Mouse (Mus musculus): ENCODE data around the gene Btbd1.
A peak's percentile ranks its signal among the peaks of the same experiment; 100 is the strongest.
"Not testable (repeated sequence)": the region's sequence is repeated elsewhere in the genome, so short reads cannot be mapped to it uniquely, and the experiment has no call there.

Btbd1 gene

DNA sequence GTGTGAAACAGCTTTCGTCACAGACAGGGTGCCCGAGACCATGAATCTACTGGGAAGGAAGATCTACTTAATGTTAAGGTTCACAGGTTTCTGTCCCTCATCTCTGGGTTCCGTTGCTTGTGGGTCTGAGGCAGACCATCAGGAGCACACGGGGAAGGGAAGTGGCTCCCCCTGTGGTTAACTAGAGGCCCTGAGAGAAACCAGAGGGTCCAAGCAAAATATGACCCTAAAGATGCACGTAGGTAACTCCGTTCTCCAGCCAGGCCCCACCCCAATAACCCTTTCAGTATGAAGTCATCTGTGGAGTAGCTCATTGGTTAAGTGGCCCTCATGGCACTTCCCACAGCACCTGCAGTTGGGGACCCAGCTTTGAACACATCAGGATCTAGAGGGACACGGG is 20.4 kb upstream of the Btbd1 start:
- no peak for DNase-seq (ENCODE audit: extremely low spot score, low spot score)

GRCm38 (mm10) chr7:81849214-81849613 is 20.0 kb upstream of the Btbd1 start:
- DNase-seq (ENCODE audit: extremely low spot score, low spot score), result no peak

- DNase-seq (ENCODE audit: extremely low spot score, low spot score), result no peak
Measured at GRCm38 (mm10) chr7:81847777-81848176, 18.5 kb upstream of the Btbd1 start.

DNA sequence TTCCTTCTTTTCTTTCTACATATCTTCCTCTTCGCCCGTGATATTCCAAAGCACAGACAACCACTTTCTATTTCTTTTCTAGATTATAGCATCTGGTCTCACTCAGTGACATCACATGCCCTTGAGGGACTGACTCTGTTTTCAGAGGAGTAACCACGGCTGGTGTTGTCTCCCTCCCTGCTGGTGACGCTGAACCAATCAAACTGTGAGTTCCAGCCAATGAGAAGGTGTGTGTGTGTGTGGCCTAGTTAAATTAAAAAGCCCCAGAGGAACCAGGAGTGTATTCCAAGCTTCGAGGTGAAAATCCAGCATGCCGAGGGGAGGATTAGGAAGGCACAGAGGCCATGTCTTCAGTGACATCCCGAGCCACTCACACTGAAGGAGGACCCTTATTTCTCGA is 17.8 kb upstream of the Btbd1 start:
- DNase-seq (ENCODE audit: extremely low spot score, low spot score), result no peak

DNA sequence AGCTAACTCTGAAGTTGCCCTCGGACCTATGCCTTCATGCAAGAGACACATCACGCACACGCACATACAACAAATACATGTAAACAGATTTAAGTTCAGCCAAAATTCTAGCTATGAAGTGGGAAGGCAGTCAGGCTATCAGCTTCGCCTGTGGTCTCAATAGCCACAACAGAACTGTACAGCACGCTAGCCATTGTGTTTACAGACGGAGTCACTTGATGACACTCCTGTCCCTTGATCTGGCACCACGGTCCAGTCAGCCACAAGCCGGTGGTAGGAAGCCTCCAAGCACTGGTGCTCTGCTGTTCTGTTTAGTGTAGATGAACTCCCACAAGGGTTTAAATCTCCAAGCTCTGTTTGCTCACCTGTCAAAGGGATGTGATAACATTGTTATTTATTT is 16.8 kb upstream of the Btbd1 start:
- no peak for DNase-seq (ENCODE audit: extremely low spot score, low spot score)

DNA sequence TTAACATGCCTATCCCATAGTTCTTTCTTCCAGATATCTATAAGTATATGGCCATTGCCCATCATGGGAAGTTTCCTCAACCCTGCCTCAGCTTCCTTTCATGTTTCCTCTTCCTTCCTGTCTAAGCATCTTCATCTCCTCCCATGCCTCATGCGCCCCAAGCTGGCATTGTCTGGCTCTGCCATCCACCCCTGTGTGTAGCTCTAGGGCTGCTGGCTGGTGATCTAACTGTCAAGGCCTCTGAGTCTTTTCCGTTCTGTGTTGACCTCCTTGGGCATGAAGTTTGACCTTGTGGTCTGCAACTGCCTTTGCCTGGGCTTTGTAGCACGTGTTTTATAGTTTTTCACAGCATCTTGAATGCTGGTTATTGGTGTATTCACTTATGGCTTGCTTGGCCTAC is 16.1 kb upstream of the Btbd1 start:
- no peak for DNase-seq (ENCODE audit: extremely low spot score, low spot score)

GRCm38 (mm10) chr7:81844801-81845200 is 15.6 kb upstream of the Btbd1 start:
- DNase-seq (ENCODE audit: extremely low spot score, low spot score), result no peak

DNA sequence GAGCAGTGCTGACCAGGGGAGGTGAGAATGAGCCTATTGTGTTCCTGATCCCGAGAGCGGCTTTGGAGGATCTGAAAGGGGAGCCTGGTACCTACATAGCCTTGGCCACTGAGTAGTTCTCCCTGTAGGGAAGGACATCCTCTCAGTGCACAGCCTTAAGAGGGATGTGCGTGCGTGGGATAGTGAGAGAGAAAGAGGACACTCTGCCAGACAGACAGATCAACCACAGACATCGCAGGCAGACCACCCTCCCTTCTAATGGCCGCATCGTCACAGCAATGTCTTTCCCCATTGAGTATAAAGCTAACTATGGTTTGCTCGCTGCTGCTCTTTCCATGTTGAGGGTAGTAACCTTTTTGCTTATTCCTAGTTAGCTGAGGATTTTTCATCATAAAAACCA is 14.7 kb upstream of the Btbd1 start:
- no peak for DNase-seq (ENCODE audit: extremely low spot score, low spot score)

DNA sequence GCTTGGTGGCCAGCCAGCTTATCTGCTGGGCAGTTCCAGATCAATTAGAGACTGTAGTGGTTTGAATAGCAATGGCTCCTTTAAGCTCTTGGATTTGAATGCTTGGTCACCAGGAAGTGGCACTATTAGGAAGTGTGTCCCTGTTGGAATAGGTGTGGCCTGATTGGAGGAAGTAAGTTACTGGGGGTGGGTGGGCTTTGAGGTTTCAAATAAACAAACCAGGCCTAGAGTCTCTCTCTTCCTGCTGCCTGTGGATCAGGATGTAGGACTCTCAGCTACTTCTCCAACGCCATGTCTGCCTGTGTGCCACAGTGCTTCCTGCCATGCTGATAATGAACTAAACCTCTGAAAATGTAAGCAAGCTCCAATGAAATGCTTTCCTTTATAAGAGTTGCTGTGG is 13.8 kb upstream of the Btbd1 start:
- no peak for DNase-seq (ENCODE audit: extremely low spot score, low spot score)

DNA sequence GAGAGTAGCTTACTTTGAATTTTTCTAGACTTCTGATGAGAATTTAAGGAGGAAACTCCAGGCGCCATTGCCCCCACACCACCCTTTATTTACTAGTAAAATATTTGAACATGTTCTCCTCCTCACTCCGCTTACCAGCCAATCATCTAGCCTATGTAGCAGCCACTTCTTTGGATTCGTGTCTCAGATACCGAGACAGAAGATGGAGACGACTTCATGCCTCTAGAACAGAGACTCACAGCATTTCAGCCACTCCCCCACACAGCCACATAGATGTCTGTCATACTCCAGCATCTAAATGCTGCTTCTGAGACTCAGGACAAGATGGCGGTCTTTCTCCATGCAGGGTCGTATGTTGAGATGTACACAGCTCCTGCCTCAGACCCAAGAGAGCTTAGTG is 12.9 kb upstream of the Btbd1 start:
- no peak for DNase-seq (ENCODE audit: extremely low spot score, low spot score)

DNA sequence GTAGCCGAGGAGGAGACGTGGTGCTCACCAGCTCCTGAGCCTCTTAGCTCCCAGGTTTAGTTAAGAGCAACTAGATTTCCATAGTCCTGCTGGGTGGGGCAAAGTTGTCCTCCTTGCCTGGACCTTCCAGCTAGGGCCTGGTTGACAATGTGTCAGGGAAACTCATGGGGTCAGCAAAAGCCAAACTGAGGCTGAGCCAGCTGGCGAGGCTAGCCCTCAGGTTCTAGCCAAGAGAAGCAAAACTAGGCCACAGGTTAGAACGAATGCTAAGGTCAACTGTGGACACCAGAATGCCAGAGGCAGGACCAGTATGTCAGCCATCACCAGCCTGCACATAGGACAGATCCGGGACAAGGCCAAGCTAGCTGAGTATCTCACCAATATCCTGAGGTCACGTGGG is 12.2 kb upstream of the Btbd1 start:
- no peak for DNase-seq (ENCODE audit: extremely low spot score, low spot score)

- DNase-seq (ENCODE audit: extremely low spot score, low spot score), result no peak
Measured at GRCm38 (mm10) chr7:81840661-81841181, 11.5 kb upstream of the Btbd1 start.

- DNase-seq (ENCODE audit: extremely low spot score, low spot score), result no peak
Measured at GRCm38 (mm10) chr7:81839746-81840145, 10.5 kb upstream of the Btbd1 start.

DNA sequence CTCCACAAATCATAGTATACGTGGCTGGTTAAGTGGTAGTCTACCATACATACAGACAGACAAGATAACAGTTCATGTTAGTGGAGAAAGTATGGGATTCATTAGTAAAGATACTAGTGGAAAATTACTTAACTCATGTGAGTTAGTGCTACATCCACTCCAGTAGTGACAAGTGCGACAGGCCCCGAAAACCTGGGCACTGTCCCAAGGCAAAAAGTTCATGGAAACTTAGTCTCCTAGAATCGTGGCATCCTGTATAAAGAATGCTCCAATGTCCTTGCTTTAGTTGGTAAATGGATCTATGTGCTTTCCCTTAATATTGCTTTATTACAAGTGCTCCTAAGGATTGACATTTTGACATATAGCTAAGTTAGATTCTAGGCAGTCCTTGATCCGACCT is 8.5 kb upstream of the Btbd1 start:
- DNase-seq (ENCODE audit: extremely low spot score, low spot score), result not testable (repeated sequence)

GRCm38 (mm10) chr7:81835430-81835829 is 6.2 kb upstream of the Btbd1 start:
- DNase-seq (ENCODE audit: extremely low spot score, low spot score), result no peak

- no peak for DNase-seq (ENCODE audit: extremely low spot score, low spot score)
Measured at GRCm38 (mm10) chr7:81834847-81835246, 5.6 kb upstream of the Btbd1 start.

DNA sequence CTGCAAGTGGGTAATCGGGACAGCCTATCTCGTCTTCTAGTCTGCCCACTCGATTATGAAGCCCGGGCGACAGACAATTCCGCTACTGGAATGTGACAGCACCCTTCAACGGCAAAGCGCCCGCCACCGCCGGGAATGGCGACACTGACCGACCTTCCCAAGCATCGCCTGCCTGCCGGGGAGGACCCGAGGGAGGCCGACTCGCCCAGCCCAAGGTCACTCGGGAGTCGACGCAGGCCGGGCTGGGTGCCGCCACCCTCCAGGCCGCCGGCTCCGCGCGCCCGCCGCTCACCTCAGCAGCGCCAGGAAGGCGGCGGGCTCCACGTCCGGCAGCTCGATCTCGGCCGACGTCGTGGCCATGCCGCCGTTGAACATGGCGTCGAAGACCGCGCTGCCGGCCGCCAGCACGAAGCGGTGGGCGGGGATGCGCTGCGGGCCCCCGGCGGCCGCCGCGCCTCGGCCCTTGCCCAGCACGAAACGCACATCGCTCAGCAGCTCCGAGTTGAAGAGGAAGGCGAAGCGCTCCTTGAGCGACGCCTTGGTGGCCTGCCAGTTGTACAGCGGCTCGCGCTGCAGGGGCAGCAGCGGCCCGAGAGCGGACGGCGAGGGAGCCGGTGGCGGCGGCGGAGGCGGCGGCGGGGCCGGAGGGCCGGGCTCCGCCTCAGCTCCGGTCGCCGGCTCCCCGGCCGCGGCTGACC is 401 bp downstream of the Btbd1 start:
- peak; percentile 72 for DNase-seq (ENCODE audit: extremely low spot score, low spot score)

DNA sequence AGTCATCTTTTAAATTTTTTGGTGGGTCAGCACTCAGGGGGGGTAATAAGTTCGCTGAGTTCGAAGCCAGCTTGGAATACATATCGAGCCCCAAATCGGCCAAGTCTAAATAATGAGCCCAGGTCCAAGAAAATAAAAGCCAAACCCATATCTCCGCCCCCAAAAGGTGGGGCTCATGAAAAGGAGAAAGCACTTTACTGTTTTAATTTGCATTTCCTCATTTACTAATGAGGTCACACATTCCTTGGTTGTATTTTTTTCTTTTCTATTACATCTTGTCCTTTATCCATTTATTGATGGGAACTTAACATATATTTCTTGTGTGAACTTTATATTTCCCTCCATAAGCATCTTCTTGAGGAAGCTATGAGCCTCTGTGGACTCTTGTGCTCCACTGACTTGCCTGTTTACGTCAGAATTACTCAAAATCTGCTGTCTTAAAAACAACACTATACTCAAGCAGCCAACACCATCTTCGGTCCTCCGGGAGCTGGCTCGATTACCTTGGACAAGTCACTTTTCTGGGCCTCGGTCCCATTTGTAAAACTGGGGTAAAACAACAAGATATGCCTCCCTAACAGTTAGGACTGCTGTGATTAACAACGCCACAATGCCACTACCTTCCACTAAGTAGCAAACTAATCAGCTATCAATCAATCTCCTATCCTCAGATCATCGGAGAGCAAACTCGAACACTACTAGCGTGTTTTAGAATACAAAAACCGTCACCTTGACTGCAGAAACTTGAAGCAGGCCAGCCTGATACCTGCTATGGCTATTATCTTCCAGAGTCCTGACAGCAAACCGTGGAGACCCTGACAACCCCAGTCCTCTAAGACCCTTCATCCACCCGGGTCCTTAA is 1.2 kb downstream of the Btbd1 start:
- DNase-seq (ENCODE audit: extremely low spot score, low spot score), result peak; percentile 22

- no peak for DNase-seq (ENCODE audit: extremely low spot score, low spot score)
Measured at GRCm38 (mm10) chr7:81825381-81825780, 3.9 kb downstream of the Btbd1 start.

GRCm38 (mm10) chr7:81824906-81825305 is 4.3 kb downstream of the Btbd1 start:
- no peak for DNase-seq (ENCODE audit: extremely low spot score, low spot score)

DNA sequence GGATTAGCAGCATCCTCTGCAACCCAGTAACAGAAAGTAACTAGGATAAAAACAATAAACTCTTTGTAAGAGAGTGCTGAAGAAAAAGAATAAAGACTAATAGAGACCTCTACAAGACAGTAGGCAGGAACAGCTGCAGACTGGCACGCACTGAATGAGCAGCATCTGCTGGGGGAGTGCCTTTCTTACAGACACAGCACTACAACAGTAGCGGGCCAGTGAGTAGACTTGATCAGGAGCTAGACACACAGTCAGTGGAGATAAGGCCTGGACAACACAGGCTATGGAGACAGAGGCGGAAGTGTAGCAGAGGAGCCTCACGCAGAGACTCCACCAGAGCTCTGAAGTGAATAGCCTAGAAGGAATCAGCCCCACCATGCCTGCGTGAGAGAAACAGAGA is 23.2 kb downstream of the Btbd1 start:
- no peak for DNase-seq (ENCODE audit: extremely low spot score, low spot score)

DNA sequence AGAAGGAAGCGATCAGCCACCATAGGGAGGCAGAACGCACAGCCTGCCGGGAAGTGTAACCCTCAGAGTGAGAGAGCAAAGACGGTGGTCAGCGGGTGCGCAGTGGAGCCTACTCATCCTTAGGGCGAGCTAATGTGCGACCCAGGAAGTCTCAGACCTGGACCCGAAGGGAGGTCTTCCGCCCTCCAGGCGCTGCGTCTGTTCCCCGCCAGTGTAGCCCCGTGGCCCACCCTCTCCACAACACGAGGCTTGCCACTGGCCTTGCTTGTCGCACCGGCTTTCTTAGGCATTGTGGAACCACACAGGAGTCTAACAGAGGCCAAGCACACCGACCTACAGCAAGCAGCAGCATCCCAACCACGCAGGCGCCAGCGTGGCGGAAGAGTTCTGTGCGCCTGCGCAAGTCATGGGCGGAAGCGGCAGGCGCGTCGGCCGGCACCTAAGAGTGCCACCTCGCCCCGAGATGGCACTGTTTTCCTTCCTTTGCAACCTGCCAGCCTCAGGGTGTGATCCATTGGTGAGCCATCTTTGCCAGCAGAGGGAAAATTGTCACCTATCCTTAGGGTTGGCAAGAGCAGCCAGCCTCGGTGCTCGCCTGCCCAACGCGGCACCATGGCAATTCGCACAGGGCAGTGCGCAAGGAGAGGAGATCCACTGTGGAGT is 40.0 kb downstream of the Btbd1 start, which contains the start of gene 3110040N11Rik:
Gene 3110040N11Rik, minus strand, starts transcription at position 384 of the 663 bp plus-strand sequence.
- DNase-seq (ENCODE audit: extremely low spot score, low spot score), result peak; percentile 90

All from neural tube, embryonic 10.5 days (tissue).